Mouse (Mus musculus): ENCODE data around the gene Eed.

The Eed gene

GRCm38 (mm10) chr7:89984421-89984820 lies 3.6 kb upstream of the Eed start:
- in situ Hi-C loops (cut with MboI; ENCODE audit: low sequenced_read_pairs) = loop anchor here (25.0 kb wide), 1 partner anchor 478 kb away; the partner anchor contains the start of gene Tmem126a

GRCm38 (mm10) chr7:89983441-89983840 lies 2.7 kb upstream of the Eed start:
- in situ Hi-C loops (cut with MboI; ENCODE audit: low sequenced_read_pairs) = loop anchor here (25.0 kb wide), 1 partner anchor 479 kb away; the partner anchor contains the start of gene Tmem126a

DNA sequence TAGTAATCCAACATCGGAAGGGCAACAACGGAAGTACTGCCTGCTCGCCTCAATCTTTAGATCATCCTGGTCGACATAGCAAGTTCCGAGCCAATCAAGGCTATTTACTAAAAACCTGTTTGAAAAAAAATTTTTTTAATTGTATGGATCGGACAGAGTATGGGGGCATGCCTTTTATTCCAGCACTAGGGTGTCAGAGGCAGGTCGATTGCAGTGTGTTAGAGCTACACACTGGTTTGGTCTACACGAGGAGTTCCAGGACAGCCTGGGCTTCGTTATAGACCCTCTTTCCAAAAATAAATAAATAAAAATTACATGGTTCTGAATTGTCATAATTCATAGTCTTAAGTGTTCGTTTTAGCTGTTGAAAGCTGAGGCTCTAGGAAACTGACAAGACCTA lies 774 bp upstream of the Eed start:
- in situ Hi-C loops (cut with MboI; ENCODE audit: low sequenced_read_pairs) = loop anchor here (25.0 kb wide), 1 partner anchor 481 kb away; the partner anchor contains the start of gene Tmem126a

DNA sequence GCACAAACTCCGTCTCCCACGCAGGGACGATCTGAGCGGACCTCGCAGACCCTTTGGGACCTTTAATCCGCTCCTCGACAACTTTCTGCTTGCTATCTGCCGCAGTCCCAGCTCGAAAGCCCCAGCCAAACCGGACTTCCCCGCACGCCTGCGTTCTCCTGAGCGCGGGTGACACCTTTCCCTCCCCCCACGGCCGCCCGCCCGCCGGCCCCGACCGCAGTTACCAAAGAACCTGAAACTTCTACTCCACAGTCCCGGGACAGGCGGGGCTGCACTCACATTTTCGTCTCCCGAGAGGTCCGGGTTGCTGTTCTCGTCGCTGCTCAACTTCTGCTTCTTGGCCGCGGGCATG lies 674 bp downstream of the Eed start:
- in situ Hi-C loops (cut with MboI; ENCODE audit: low sequenced_read_pairs) = loop anchor here (25.0 kb wide), 1 partner anchor 482 kb away; the partner anchor contains the start of gene Tmem126a

GRCm38 (mm10) chr7:89979432-89980130 lies 1.2 kb downstream of the Eed start:
- in situ Hi-C loops (cut with MboI; ENCODE audit: low sequenced_read_pairs) = loop anchor here (25.0 kb wide), 1 partner anchor 483 kb away; the partner anchor contains the start of gene Tmem126a

DNA sequence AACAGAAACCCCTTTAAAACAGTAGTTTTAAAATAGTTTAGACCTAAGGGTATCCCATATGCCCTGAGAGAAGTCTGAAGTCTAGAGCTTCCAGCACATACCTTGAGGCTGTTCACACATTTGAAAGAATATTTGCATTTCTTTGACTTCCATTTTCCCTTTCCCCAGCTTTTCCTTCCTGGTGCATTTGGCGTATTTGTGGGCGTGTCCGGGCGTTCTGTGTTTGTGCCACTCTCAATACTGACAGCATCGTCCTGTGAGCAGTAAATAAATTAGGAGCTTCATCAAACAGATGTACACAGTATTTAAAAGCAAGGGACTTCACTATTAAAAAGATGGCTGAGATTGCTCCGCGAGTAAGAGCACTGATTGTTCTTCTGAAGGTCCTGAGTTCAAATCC lies 4.0 kb downstream of the Eed start:
- in situ Hi-C loops (cut with MboI; ENCODE audit: low sequenced_read_pairs) = loop anchor here (25.0 kb wide), 1 partner anchor 486 kb away; the partner anchor contains the start of gene Tmem126a

DNA sequence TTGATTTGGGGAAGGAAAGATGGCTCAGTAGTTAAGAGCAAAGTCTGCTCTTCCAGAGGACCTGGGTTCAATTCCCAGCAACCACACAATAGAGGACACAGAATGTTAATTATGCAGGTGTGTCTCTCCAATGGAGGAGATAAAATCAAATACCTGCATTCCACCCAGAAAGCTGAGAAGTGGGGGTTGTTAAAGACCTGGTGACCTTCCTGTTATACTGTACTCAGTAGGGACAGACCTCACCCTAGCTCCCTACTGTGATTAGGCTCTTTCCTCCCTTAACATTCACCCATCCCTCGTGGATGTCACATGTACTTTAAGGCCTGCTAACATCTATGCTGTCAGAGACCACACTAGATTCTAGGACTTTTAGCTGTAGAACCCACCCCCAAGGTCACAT lies 5.2 kb downstream of the Eed start:
- in situ Hi-C loops (cut with MboI; ENCODE audit: low sequenced_read_pairs) = loop anchor here (25.0 kb wide), 1 partner anchor 487 kb away; the partner anchor contains the start of gene Tmem126a

- in situ Hi-C loops (cut with MboI; ENCODE audit: low sequenced_read_pairs) = no loop called here
These were observed 13.5 kb downstream of the Eed start for GRCm38 (mm10) chr7:89967235-89967634.

DNA sequence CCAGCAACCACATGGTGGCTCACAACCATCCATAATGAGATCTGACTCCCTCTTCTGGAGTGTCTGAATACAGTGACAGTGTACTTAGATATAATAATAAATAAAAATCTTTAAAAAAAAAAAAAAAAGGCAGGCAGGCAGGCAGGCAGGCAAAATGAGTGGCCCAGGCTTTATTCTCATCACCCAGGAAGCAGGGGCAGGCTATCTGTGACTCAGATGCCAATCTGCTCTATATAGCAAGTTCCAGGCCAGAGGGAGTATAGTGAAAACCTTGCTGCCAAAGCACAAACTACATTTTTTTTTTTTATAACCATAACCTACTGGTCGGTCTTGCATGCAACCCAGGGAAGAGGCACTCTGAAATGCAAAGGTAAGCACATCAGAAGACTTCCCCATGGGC lies 14.0 kb downstream of the Eed start:
- in situ Hi-C loops (cut with MboI; ENCODE audit: low sequenced_read_pairs) = no loop called here

DNA sequence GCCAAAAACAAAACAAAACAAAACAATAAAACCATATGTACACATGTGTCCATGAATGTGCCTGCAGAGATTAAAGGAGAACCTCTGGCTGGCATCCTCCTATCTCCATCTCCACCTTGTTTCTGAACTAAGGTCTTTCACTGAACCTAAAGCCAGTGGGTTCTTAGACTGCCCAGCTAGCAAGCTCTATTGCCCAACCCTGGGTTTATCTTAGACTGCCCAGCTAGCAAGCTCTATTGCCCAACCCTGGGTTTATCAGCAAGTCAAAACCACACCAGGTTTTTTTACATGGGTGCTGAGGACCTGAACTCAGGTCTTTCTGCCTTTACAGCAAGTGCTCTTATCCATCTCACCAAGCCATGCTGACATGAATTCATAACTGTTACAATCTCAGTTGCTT lies 17.6 kb downstream of the Eed start:
- in situ Hi-C loops (cut with MboI; ENCODE audit: low sequenced_read_pairs) = no loop called here

GRCm38 (mm10) chr7:89957300-89957699 lies 23.5 kb downstream of the Eed start:
- in situ Hi-C loops (cut with MboI; ENCODE audit: low sequenced_read_pairs) = no loop called here

DNA sequence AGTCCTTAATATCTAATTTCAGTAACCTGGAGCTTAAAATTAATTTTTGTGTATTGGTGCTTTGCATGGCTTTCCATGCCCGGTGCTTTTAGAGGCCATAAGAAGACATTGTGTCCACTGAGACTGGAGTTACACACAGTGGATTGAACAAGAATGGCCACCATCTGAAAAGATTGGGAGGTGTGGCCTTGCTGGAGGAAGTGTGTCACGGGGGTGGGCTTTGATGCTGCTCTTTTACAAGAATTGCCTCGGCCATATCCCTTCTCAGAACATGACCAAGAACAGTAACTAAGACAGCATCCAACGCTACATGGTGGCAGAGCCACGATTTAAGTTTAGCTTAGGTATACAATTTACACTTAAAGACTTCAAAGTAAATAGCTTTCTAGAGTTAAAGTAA lies 26.5 kb downstream of the Eed start:
- in situ Hi-C loops (cut with MboI; ENCODE audit: low sequenced_read_pairs) = no loop called here

- in situ Hi-C loops (cut with MboI; ENCODE audit: low sequenced_read_pairs) = no loop called here
These were observed 31.4 kb downstream of the Eed start for GRCm38 (mm10) chr7:89949403-89949802.

DNA sequence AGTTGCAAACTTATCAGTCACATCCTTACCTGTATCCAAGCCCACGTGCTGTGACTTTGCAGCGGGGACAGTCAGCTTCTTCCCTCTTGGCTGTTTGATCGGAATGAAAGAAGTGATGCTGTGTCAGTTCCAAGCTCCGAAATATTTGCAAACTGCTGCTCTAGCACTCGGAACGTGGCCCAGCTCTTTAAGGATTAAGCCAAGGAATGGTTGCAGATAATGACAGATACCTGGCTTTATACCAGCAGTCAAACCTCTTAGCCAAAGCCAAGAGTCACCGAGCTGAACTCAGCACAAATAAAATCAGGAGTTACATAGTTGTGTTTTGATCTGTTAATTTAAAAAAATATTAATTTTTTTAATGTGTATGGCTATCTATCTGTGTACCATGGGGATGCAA lies 32.8 kb downstream of the Eed start:
- in situ Hi-C loops (cut with MboI; ENCODE audit: low sequenced_read_pairs) = no loop called here

GRCm38 (mm10) chr7:89940571-89941463 lies 40.0 kb downstream of the Eed start, which contains the start of gene Hikeshi:
Gene Hikeshi, minus strand, starts transcription at chr7:89941204.
- in situ Hi-C loops (cut with MboI; ENCODE audit: low sequenced_read_pairs) = no loop called here

DNA sequence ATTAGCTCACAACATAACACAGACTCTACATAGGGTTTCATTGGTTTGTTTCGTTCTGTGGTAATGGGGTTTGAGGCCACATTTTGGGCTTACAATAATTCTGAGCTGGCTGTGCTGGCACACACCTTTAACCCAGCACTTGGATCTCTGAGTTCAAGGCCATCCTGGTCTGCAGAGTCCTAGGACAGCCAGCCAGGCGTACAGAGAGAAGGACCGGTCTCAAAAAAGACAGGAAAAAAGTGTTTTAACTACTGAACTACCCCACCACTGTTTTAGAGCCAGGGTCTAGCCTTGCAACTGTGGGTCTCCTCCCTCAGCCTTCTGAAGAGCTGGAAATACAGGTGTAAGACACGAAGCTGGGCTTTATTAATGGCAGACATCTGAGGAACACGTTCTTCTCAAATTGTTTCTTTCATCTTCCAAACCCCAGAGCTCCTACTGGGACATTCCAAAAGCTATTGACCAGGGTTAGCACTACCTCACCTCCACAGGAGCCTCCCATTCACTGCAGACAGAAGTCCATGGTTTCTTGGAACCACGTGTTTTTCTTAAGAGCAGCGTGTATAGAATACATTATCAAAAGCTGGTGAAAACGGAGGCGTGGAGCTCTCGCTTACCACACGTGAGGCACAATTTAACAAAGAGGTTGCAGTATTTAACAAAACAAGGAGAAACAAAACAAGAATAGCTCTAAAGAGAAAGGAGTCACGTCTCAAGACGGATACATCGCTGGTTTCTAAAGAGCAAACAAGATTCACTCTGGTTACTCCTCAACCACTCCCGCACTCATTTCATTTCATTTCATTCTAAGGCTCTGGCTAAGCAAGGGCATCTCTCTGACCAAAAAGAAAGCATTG lies 41.1 kb downstream of the Eed start:
- in situ Hi-C loops (cut with MboI; ENCODE audit: low sequenced_read_pairs) = no loop called here

GRCm38 (mm10) chr7:89923441-89924180 lies 57.2 kb downstream of the Eed start:
- in situ Hi-C loops (cut with MboI; ENCODE audit: low sequenced_read_pairs) = no loop called here

DNA sequence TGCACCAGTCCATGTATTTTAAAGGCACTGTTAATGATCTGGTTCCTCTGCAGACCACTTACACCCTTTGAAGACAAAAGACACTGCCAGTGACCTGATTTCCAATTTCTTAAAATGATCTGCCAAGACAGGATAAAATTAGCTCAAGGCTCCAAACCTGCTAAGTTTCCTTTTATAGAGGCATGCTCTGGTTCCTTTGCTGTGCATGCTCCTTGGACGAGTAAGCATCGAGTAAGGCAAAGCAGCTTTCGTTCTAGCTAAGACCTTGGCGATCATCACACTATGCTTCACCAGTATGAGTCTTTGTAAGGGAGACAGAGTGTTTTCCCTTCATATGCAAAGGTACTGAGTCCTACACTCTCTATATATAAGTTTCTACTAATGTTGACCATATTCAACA lies 63.0 kb downstream of the Eed start:
- in situ Hi-C loops (cut with MboI; ENCODE audit: low sequenced_read_pairs) = no loop called here

- in situ Hi-C loops (cut with MboI; ENCODE audit: low sequenced_read_pairs) = no loop called here
These were observed 64.1 kb downstream of the Eed start for GRCm38 (mm10) chr7:89916711-89917110.

Measured in CH12F3 (cell line).